Mouse (Mus musculus) neutrophil, adult 65 days (primary cell): Measurements from ENCODE around the gene Mplkip. TPM values are rescaled to one million over a fixed set of nuclear protein-coding genes. Genes with fewer than 3 reads are reported as not detected.

Experiments
- total RNA-seq: library from RNA; stranded (reverse); gene quantifications from 2 replicates; pipeline ENCODE4 v1.2.4, GENCODE M21; 2023

Mplkip gene
- total RNA-seq, result 14.0 and 15.2 TPM in 2 replicates

GRCm38 (mm10) chr13:17694911-17695699 lies at the start of gene Mplkip, which contains the start of gene Sugct:
Gene Mplkip (plus strand): TSS chr13:17695192.
Gene Sugct (minus strand): TSS chr13:17695553.

Other genes with a start within 250 kb of the Mplkip start
- gene Sugct, start 361 bp downstream of the Mplkip start, total RNA-seq, result 0.25 TPM in 1 of 2 replicates, not detected in the other
- gene Cdk13, start 109.9 kb downstream of the Mplkip start, total RNA-seq, result 84.1 and 121 TPM in 2 replicates
- 24.9 and 29.3 TPM in 2 replicates for gene Rala, start 249.0 kb downstream of the Mplkip start, total RNA-seq